Mouse (Mus musculus): ENCODE measurements around the gene Padi4. TPM values are rescaled to one million over a fixed set of nuclear protein-coding genes. Genes with fewer than 3 reads are reported as not detected.
A peak's percentile ranks its signal among the peaks of the same experiment; 100 is the strongest.

The Padi4 gene
- total RNA-seq, 2 experiments from 2014 or later: 0.15 TPM; not detected in 1

DNA sequence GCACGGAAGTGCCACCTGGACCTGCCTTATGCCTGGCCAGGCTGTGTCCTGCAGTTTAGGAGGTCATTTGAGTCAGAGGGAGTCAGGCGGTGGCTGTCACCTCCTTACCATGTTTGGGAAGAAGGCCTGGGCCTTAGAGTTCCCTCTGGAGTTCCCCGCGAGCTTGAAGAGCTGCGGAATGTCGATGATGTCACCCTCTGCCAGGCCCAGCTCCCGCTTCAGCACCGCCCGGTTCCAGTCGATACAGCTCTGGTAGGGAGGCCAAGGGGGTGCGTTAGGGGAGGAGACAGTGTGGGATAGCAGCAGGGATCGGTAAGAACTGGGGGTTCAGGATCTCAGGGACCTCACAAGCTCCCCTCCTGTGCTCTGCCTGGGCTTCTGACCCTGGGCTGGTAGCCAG is 26.1 kb downstream of the Padi4 start:
- no peak for DNase-seq
- intact Hi-C loops (cut with DNase I): loop anchor here (5.0 to 10.0 kb wide), 2 partner anchors 71 to 153 kb away; no protein-coding TSS in a partner anchor

DNA sequence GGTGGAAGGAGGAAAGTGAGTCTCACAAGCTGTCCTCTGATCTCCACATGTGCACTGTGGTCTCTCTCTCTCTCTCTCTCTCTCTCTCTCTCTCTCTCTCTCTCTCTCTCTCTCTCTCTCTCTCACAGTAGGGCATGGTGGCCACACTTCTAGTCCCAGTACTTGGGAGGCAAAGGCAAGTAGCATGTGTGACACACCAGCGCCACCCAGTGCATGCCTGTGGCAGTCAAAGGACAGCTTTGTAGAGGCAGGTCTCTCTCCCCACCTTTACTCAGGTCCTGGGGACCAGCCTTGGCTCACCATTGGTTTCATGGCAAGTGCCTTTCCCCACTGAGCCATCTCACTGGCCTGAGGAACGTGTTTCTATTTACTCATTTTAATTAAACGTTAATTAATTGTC is 29.4 kb downstream of the Padi4 start:
- DNase-seq: peak; percentile 29 to 45
- intact Hi-C loops (cut with DNase I): loop anchor here (5.0 to 10.0 kb wide), 2 partner anchors 67 to 150 kb away; no protein-coding TSS in a partner anchor

DNA sequence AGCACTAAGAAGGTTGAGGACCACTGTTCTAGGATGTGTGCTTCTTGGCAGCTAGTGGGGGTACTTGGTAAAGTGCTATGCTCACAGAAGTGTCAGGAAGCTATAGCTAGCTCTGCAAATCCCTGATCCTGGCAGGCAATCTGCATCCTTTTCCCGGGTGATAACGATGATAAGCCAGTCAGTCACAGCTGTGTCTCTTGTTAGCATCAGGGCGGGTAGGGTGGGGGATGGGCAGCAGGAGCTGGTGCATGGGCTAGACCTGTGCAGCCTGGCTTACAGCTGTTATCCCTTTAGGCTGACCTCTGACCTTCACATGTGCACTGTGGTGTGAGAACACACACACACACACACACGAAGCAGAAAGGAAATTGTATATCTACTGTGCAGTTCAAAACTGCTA is 30.9 kb downstream of the Padi4 start:
- intact Hi-C loops (cut with DNase I): loop anchor here (2.0 to 10.0 kb wide), 2 partner anchors 16 to 148 kb away; no protein-coding TSS in a partner anchor
- no peak for DNase-seq

DNA sequence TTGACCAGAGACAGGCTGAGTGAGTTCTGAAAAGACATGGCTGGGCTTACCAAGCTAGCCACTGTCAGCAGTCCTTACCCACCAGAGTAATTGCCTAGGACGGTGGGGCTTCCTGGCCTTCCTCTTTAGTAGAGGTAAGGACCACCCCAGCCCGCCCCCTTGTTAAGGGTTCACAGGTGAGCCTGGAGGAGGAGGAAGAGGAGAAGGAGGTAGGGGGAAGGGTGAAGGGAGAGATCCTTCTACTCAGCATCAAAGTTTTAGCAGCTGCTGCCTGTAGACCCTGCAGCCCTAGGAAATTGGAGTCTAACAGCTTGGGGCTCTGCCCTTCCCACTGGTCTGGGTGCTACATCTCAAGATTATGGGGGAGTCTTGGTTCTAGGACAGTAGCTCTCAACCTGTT is 31.5 kb downstream of the Padi4 start, which contains the start of gene Padi6:
Gene Padi6, minus strand, starts transcription at position 101 of the 400 bp plus-strand sequence.
- intact Hi-C loops (cut with DNase I): loop anchor here (2.0 to 10.0 kb wide), 2 partner anchors 16 to 148 kb away; no protein-coding TSS in a partner anchor

DNA sequence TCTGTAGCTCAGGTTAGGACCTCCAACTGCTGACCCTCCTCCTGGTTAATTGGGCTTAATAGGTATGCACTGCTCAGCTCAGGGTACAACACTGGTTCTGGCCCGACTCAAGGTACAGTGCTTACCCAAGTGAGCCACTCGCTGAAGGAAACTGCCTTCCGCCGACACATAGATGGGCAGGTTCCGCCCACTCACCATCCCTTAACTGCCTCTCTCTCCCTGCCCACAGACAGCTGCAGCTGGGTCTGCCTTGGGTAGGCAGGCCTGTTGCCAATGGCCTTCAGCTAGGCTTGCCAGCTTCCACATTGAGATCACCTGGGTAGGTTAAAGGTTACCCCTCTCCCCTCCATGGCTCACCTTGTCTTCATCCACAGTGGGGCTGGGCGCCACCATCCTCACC is 32.6 kb downstream of the Padi4 start:
- intact Hi-C loops (cut with DNase I): loop anchor here (10.0 kb wide), 1 partner anchor 147 kb away; no protein-coding TSS in a partner anchor
- DNase-seq: no peak

More for the DNA sequence above, 31.5 kb downstream of the Padi4 start, which contains the start of gene Padi6:
- no peak for DNase-seq

DNA sequence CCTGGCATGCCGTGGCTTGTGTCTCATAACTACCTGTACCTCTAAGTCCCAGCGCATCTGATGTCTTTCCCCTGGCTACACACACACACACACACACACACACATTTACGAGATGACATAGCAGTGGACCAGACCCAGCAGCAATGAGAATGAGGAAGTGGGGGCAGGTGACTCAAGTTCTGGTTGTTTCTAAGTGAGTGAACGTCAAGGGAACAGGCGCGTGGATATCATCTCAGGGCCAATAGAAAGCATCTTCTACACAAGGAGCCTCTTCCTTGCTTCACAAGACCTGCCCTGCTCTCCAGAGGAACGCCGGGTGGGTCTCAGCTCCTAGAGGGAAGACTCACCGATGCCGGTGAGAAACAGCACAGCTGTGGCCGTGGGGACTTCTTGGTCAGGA is 33.4 kb downstream of the Padi4 start:
- intact Hi-C loops (cut with DNase I): loop anchor here (10.0 kb wide), 1 partner anchor 146 kb away; no protein-coding TSS in a partner anchor
- DNase-seq: no peak

DNA sequence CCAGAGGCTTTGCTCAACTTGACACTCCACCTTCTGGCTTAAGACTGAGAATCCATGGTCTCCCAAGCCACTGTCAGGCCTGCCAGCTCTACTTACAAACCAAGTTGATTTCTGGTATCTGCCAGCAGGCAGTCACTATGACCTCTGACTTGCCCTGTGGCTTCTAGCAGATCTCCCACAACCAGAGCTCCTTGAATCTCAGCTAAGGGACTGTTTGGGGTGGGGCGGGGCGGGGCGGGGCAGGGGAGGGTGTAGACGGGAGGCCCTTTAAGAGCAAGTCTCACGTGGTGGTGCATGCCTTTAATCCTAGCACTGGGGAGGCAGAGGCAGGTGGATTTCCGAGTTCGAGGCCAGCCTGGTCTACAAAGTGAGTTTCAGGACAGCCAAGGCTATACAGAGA is 41.2 kb downstream of the Padi4 start:
- intact Hi-C loops (cut with DNase I): no loop called here
- no peak for DNase-seq

DNA sequence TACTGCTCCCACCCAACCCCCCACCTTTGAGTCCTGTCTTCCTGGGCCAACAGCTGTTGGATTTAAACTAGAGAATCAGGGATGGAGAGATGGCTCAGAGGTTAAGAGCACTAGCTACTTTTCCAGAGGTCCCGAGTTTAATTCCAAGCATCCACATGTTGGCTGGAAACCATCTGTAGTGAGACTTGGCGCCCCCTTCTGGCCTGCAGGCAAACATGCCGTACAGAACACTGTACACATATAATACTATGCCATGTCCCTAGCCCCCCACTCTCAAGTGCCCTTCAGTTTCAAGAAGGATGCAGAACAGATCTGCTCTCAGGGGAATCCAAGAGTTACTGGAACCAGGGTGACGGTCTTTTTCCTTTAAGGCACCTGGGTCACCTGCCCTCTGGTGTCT is 42.4 kb downstream of the Padi4 start:
- no peak for DNase-seq
- intact Hi-C loops (cut with DNase I): no loop called here

DNA sequence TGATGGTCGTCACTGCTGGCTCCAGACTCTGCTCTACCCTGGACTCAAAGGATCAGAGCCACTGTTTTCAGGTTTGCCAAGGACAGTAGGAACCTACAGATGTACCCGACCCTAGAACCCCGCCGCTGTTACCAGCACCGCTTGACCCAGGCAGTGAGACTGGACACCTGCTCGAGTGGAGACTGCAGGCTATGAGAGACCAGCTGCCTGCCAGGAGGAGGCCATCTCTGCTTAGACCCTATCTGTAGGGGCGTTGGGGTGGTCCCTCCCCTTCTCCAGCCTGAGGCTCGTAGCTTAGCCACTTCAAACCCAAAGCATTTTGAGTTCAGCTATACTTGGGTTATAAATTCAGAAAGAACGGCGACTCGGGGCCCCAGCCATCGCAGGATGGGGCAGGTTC is 47.1 kb downstream of the Padi4 start:
- DNase-seq: no peak
- intact Hi-C loops (cut with DNase I): loop anchor here (2.0 kb wide), 1 partner anchor 16 kb away; the partner anchor contains the start of gene Padi6

DNA sequence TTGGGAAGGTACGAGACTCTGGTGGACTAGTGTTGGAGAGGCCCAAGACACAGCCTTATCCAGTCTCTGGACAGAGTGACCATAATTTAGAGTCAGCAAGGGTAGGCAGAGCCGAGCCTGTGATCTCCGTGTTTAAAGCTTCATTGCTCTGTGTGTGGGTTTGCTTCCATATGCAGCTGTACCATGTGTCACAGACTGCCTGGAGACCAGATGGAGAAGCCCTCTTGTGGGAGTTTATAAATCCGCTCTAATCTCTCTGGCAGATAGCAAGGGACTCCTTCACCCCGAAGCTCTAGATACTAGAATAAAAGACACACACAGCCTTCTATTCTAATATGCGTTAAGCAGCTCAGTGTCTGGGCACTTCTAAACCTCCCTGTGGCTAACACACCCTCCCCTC is 49.3 kb downstream of the Padi4 start:
- no peak for DNase-seq
- intact Hi-C loops (cut with DNase I): no loop called here

DNA sequence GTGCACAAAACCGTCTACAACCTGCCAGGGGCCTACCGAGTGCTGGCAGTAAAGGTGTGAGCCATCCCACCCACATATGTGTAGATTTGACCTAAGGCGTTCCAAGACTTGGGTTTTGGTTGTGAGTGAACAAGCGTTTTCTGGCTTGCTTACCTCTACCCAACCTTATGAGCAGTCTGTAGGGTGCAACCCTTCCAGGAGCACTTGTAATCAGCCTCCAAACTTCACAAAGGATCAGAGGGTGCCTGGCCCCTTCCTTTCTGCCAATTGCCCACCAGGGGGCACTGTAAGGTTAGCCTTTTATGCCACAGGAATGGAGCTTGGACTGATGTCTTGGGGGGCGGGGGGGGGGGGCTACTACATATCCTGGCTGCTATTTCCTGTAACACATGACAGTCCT is 50.2 kb downstream of the Padi4 start:
- intact Hi-C loops (cut with DNase I): no loop called here

DNA sequence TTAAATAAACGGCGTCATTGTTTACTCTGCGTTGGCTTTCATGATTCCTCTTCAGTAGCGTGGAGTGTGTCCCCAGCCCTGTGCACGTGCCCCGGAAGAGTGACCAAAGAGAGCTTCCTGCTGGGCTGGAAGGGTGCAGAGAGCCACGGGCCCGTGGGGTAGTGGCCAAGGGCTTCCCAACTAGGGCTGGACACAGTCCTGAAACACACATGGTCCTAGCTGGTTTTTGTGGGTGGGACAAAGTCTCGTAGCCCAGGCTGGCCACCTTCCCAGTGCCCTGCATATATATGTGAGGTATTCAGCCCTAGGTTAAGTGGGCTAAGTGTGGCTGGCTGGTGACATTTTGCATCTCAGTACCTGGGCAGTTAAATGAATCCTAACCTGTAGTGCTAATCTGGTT is 50.8 kb downstream of the Padi4 start:
- intact Hi-C loops (cut with DNase I): no loop called here
- DNase-seq: no peak

More for the DNA sequence above, 50.2 kb downstream of the Padi4 start:
- no peak for DNase-seq

DNA sequence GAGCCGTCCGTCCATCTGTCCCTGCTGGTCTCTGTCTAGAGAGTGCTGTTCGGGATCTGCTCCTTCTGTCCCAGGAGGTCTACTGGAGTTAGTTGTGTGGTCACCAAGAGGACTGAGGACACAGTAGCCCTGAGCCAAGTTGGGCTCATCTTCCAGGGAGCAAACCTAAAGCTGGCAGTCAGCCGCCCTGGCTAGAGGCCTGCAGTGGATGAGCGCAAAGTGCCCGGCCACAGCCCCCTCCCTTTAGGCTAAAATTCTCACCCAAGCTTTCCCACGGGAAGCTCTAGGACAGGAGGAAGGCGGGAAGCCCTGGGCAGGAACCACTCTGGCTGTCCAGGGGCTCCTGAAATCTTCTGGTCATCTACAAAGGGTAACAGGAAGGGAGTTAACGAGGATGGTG is 51.3 kb downstream of the Padi4 start:
- no peak for DNase-seq
- intact Hi-C loops (cut with DNase I): no loop called here

DNA sequence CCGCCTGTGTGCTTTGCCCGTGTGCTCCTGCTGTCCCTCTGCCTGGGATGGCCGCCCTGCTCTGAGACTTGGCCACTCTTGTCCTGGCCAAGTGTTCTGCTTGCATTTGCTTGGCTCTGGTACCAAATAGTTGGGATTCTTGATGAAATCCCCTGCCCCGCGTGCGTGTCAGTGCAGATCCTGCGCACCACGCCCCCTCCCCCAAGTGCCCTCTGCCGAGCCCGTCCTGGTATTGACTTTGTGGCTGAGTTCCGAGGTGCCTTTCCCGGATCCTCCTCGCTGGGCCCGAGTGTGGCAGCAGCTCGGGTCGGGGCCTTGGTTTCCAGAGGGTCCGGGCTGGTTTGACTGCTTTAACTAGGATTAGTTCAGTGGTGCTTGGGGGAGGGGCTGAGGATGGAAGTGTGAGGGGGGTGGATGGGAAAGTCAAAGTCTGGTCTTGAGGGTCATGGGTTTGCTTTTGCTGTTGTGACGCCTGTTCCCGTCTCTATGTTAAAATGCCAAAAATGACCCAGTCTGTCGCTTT is 52.0 kb downstream of the Padi4 start:
- DNase-seq: no peak
- intact Hi-C loops (cut with DNase I): no loop called here

DNA sequence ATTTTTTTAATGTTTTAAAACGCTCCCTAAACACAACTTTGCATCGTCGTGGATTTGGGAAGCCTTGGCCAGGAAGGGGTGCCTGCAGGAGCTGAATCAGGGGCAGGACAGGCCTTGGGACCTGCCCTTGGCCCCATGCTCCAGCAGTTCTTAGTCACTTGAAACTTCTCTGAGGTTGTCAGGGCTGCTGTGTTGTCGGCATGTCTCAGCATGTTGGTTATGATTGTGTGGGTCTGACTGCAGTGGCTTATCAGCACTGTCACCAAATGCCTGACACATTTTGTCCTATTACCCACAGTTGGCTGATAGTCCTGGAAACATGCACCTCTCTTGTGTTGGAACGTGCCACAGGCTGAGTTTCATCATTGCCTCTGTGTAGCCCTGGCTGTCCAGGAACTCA is 53.9 kb downstream of the Padi4 start:
- intact Hi-C loops (cut with DNase I): no loop called here
- no peak for DNase-seq

DNA sequence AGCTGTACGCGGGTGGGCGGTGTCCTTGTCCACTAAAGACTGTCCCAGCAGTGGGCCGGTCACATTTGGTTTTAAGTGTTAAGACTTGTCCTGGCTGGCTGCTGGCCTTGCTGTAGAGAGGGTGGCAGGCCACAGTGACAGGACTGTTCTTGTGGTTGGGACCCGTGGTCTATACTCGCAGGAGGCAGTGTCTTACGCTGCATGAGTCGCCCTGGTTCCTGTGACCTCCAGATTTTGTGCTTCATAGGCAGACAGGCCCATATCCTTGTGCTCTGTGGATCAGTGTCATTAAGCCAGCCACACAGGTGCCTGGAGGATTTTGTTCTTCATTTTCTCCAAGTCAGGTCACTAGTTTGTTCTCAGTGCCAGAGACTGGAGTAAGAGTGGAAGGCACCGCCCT is 55.6 kb downstream of the Padi4 start:
- intact Hi-C loops (cut with DNase I): no loop called here
- no peak for DNase-seq

DNA sequence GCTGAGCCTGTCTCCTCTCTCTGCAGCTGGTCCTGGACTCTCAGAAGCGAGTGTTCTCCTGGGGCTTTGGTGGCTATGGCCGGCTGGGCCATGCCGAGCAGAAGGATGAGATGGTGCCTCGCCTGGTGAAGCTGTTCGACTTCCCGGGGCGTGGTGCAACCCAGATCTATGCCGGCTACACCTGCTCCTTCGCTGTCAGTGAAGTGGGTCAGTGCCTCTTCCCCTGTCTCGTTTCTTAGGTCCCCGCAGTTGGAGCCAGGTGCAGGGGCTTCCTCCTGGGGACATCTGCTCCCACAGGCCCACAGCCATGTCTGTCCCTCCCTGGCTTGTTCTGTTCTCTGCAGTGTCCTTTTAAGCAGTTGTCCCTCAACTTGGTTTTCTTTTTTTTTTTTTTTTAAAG is 57.0 kb downstream of the Padi4 start:
- intact Hi-C loops (cut with DNase I): no loop called here

DNA sequence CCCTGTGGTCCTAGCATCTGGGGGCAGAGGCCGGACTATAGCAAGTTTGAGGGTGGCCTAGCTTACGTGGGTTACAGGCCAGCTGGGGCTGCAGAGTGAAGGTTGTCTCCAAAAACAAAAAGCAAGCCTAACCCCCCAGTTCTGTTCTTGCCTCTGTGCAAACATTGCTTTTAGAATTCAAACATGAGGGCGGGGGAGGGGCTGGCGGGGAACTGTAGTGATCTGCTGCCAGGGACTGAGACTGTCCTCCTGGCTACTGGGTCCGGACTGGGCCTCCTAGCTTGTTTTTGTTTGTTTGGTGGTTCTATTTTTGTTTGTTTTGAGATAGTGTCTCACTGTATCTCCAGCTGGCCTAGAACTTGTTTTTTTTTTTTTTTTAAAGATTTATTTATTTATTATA is 59.5 kb downstream of the Padi4 start:
- DNase-seq: no peak
- intact Hi-C loops (cut with DNase I): no loop called here

More for the DNA sequence above, 57.0 kb downstream of the Padi4 start:
- DNase-seq: no peak

DNA sequence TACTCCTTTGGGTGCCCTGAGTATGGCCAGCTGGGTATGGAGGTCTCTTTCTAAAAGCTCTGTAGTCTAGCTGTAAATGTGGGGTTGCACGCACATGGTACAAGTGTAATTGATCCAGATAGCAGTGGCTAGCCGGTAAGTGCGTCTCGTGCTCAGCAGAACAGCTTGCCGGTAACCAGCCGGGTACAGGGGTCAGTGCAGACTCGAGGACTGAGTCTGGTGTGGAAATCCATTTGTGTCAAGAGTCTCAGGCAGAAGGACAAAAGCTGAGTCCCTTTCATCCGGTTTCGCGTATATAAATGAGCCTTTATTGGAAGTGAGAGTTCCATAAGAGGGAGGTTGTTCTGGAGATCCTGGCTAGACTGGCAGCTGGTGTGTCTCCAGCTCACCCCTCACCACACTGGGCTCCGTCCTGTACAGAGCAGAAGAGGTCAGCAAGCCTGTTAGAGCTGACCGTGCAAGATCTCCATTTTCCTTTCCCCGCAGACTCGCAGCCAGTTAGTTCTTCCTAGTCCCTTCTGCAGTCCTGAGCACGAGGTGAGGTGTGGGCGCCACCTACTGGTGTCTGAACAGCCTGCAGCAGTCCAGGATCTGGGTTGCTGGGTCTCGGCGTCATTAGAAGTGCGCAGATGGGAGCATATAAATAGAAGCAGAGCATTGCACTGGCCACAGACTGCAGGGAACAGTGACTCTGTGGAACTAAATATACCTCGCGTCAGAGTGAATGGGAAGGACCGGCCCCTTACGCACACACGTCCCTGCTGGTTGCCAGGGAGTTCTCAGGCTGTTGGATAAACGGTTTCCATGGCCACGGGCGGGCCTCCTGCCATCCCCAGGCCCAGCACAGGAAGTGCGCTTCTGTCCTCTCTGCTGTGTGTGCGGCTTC is 60.3 kb downstream of the Padi4 start:
- intact Hi-C loops (cut with DNase I): loop anchor here (1.0 kb wide), 1 partner anchor 34 kb away; no protein-coding TSS in a partner anchor
- DNase-seq: peak; percentile 90 to 91

DNA sequence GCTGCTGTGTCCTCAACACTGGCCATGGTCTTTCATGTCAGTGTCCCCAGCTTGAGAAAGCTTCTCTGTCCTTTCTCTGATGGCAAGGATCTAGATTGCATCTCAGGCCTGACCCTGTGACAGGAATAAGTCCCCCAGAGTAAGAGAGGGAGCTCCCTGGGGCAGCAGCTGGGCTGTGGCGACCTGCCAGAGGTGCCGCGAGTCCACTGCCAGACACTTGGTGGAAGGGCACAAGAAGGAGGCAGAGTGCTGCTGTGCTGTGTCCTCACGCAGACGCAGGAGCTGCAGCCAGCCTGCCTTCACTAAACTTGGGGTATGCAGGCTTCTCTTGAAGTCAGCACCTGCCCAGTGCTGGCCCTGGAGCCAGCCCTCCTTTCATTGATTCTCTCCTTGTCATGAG is 62.7 kb downstream of the Padi4 start:
- DNase-seq: peak in 1 of 2 experiments; percentile 48
- intact Hi-C loops (cut with DNase I): no loop called here

DNA sequence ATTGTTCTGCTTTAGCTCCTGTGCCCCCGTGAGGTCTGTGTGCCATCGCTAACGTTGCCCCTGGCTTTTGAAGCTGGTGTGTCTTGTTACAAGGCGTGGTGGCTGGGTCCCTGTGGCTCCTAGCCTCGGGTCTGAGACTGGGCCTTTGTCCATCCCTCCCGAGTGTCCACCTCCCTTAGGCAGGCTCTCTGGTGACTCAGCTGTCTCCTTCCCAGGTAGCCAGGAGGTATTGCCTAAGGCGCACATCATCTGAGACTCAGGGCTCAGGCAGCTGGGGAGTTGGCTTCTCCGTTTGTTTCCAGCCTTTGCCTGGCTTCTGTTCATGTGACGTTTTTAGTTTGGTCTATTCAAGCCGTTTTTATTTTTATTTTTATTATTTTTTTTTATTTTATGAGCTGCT is 63.3 kb downstream of the Padi4 start:
- no peak for DNase-seq
- intact Hi-C loops (cut with DNase I): no loop called here

All from gastrocnemius, postnatal 36 days (tissue).